Mouse (Mus musculus): ENCODE results near the gene Mmd2.

- TF ChIP-seq GATA1 (IDR thresholded peaks at IDR 0.05; ENCODE audit: borderline replicate concordance, low read length) (no peak), FLI1 (IDR thresholded peaks at IDR 0.05; ENCODE audit: low read length) (no peak)
These were observed at the start of gene Mmd2 for GRCm38 (mm10) chr5:142608259-142608988.

All from megakaryocyte, embryonic 14.5 days (primary cell).